Mouse (Mus musculus): ENCODE measurements around the gene Zfp113. TPM values are rescaled to one million over a fixed set of nuclear protein-coding genes. Genes with fewer than 3 reads are reported as not detected.

Zfp113 gene
- polyA plus RNA-seq, 1 experiment from 2014 or later: 42.5 TPM

MicroRNA genes within 50 kb of the gene (microRNA counts, 519-probe panel; counts per million panel counts)
- microRNA mmu-miR-106b: 3,957 counts per million, percentile 91 among the panel's probes with 10 or more counts
- microRNA mmu-miR-25: 4,601 counts per million, percentile 96 among the panel's probes with 10 or more counts
- 3,978 counts per million, percentile 91 among the panel's probes with 10 or more counts for microRNA mmu-miR-93

Small RNA genes lying within 50 kb of the gene (microRNA-seq; reads per million reads assigned to microRNA genes)
- gene Mir106b (9,665 reads per million, percentile 96 among the genes with 10 or more reads in this experiment), gene Mir25 (677 reads per million, percentile 76 among the genes with 10 or more reads in this experiment), gene Mir93 (18,969 reads per million, percentile 98 among the genes with 10 or more reads in this experiment)

Other genes with a start within 250 kb of the Zfp113 start
- not detected in 2 replicates for gene Cyp3a13, start 234.1 kb downstream of the Zfp113 start, polyA plus RNA-seq (2015; fragmentation: Nextera tagmentation; extraction: Ambion mirVana)
- 0.11 TPM in 2 replicates for gene Gjc3, start 192.6 kb downstream of the Zfp113 start, polyA plus RNA-seq (2015; fragmentation: Nextera tagmentation; extraction: Ambion mirVana)
- not detected in 2 replicates for gene Azgp1, start 174.2 kb downstream of the Zfp113 start, polyA plus RNA-seq (2015; fragmentation: Nextera tagmentation; extraction: Ambion mirVana)
- not detected in 2 replicates for gene Smok3a, start 134.5 kb downstream of the Zfp113 start, polyA plus RNA-seq (2015; fragmentation: Nextera tagmentation; extraction: Ambion mirVana)
- not detected in 2 replicates for gene Smok3b, start 134.3 kb downstream of the Zfp113 start, polyA plus RNA-seq (2015; fragmentation: Nextera tagmentation; extraction: Ambion mirVana)
- gene Smok3c, start 102.5 kb downstream of the Zfp113 start, polyA plus RNA-seq (2015; fragmentation: Nextera tagmentation; extraction: Ambion mirVana): not detected in 2 replicates
- gene Zkscan1, start 70.7 kb downstream of the Zfp113 start, polyA plus RNA-seq (2015; fragmentation: Nextera tagmentation; extraction: Ambion mirVana): 27.8 and 28.0 TPM in 2 replicates
- 113 and 118 TPM in 2 replicates for gene Zscan21, start 38.8 kb downstream of the Zfp113 start, polyA plus RNA-seq (2015; fragmentation: Nextera tagmentation; extraction: Ambion mirVana)
- 289 and 293 TPM in 2 replicates for gene Cops6, start 5.3 kb upstream of the Zfp113 start, polyA plus RNA-seq (2015; fragmentation: Nextera tagmentation; extraction: Ambion mirVana)
- 29.5 and 29.6 TPM in 2 replicates for gene Ap4m1, start 16.3 kb upstream of the Zfp113 start, polyA plus RNA-seq (2015; fragmentation: Nextera tagmentation; extraction: Ambion mirVana)
- gene Mcm7, start 16.7 kb upstream of the Zfp113 start, polyA plus RNA-seq (2015; fragmentation: Nextera tagmentation; extraction: Ambion mirVana): 188 and 191 TPM in 2 replicates
- 90.9 and 96.2 TPM in 2 replicates for gene Taf6, start 31.7 kb upstream of the Zfp113 start, polyA plus RNA-seq (2015; fragmentation: Nextera tagmentation; extraction: Ambion mirVana)
- gene Cnpy4, start 31.7 kb upstream of the Zfp113 start, polyA plus RNA-seq (2015; fragmentation: Nextera tagmentation; extraction: Ambion mirVana): 34.7 and 36.8 TPM in 2 replicates
- gene Mblac1, start 38.6 kb upstream of the Zfp113 start, polyA plus RNA-seq (2015; fragmentation: Nextera tagmentation; extraction: Ambion mirVana): 12.9 and 14.0 TPM in 2 replicates
- gene Nxpe5, start 70.2 kb upstream of the Zfp113 start, polyA plus RNA-seq (2015; fragmentation: Nextera tagmentation; extraction: Ambion mirVana): not detected in 2 replicates
- 75.3 and 84.8 TPM in 2 replicates for gene Lamtor4, start 99.7 kb upstream of the Zfp113 start, polyA plus RNA-seq (2015; fragmentation: Nextera tagmentation; extraction: Ambion mirVana)
- gene BC037034, start 108.3 kb upstream of the Zfp113 start, polyA plus RNA-seq (2015; fragmentation: Nextera tagmentation; extraction: Ambion mirVana): 12.9 and 14.0 TPM in 2 replicates
- 1.6 and 2.1 TPM in 2 replicates for gene Gal3st4, start 117.1 kb upstream of the Zfp113 start, polyA plus RNA-seq (2015; fragmentation: Nextera tagmentation; extraction: Ambion mirVana)
- gene Gm43720, start 124.2 kb upstream of the Zfp113 start, polyA plus RNA-seq (2015; fragmentation: Nextera tagmentation; extraction: Ambion mirVana): 0.04 and 0.09 TPM in 2 replicates
- 177 and 189 TPM in 2 replicates for gene Gpc2, start 124.3 kb upstream of the Zfp113 start, polyA plus RNA-seq (2015; fragmentation: Nextera tagmentation; extraction: Ambion mirVana)
- gene Stag3, start 124.5 kb upstream of the Zfp113 start, polyA plus RNA-seq (2015; fragmentation: Nextera tagmentation; extraction: Ambion mirVana): 4.4 and 4.6 TPM in 2 replicates
- not detected in 2 replicates for gene Pvrig, start 186.2 kb upstream of the Zfp113 start, polyA plus RNA-seq (2015; fragmentation: Nextera tagmentation; extraction: Ambion mirVana)

Measured in forebrain, embryonic 15.5 days (tissue).